Mouse (Mus musculus) retina, embryonic 14.5 days (tissue): ENCODE results near the gene Pbx4.

Source experiments
- DNase-seq: peaks from one replicate; pipeline ENCODE4 v3.0.0-alpha.2; 2015; ENCODE audit warnings: low spot score

The Pbx4 gene

DNA sequence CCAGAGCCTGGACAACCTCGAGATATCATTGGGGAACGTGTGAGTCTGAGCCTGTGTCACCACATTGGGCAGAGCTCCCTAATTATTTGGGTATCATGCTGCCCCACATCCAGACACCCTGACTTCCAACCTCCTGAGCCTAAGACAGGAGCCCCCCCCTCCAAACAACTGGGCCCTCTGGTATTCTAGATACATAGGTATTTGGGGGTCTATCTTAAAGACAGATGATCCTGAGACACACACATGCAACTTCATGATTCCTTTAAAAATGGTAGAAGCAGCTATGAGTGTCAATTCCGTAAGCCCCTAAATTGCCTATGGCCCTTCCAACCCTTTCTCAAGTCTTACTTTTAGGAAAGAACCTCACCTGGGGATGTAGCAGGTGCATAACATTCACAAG, 22.5 kb upstream of the Pbx4 start:
- no peak for DNase-seq

DNA sequence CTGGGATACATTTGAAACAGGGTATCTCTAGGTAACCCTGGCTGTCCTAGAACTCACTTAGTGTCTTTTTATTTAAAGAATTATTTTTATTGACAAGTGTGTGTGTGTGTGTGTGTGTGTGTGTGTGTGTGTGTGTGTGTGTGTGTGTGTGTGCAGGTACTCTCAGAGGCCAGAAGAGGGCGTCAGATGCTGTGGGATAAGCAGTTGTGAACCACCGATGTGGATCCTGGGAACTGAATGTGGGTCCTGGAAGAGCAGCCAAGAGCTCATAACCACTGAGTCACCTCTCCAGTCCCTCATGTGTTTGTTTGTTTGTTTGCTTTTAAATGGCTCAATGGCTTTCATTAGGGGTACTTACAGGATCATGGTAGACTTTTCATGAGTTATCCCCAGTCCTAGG, 17.4 kb upstream of the Pbx4 start:
- no peak for DNase-seq

DNA sequence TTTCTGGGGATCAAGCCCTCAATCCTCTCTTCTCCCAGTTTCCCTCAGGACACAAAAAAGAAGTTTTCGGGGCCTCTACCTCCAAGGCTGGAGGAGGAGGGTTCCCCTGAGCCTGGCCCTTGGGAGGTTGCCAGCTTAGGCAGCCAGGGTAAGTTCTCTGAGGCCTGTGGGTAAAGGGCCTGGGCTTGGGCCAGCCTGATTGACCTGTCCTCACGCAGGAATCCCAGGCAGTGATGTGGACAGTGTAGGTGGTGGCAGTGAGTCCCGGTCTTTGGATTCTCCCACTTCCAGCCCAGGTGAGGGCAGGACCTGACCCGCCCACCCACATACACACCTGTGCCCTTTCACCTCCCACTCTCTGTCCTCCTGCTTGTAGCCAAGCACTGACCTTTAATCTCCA, 16.9 kb upstream of the Pbx4 start:
- DNase-seq, result no peak

DNA sequence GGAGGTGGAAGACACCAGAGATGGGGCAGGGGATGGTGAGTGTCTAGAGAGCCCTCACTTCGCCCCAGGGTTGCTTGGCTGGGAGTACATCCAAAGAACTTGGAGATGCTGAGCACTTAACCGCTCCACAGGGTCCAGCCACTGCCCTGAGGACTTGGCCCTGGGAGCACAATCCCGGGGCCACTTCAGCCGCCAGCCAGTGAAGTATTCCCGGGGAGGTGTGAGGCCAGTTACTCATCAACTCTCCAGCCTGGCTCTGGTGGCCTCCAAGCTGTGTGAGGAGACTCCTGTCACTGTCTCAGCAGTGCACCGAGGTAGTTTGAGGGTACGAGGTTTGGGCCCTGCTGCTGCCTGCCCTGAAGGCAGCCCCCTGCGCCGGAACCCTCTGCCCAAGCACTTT, 11.8 kb upstream of the Pbx4 start:
- no peak for DNase-seq

DNA sequence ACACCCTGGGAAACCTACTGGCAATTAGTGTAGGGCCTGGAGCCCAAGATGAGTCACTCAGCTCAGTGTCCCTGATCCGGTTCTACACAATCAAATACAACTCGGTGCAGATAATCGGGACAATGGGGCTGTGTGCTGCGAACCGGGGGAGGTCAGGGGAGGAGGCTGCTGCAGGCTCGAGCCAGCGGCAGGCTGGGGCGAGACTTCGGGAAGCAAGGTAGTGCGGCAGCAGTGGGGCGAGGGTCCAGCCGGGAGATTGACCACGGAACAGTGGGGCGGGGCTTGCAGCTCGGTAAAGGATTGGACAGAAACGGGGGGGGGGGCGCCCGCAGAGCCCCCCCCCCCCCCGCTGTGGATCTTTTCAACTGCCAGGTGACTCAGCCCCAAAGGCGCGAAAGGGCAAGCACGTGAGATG, 10.3 kb upstream of the Pbx4 start:
- peak; percentile 71 for DNase-seq

DNA sequence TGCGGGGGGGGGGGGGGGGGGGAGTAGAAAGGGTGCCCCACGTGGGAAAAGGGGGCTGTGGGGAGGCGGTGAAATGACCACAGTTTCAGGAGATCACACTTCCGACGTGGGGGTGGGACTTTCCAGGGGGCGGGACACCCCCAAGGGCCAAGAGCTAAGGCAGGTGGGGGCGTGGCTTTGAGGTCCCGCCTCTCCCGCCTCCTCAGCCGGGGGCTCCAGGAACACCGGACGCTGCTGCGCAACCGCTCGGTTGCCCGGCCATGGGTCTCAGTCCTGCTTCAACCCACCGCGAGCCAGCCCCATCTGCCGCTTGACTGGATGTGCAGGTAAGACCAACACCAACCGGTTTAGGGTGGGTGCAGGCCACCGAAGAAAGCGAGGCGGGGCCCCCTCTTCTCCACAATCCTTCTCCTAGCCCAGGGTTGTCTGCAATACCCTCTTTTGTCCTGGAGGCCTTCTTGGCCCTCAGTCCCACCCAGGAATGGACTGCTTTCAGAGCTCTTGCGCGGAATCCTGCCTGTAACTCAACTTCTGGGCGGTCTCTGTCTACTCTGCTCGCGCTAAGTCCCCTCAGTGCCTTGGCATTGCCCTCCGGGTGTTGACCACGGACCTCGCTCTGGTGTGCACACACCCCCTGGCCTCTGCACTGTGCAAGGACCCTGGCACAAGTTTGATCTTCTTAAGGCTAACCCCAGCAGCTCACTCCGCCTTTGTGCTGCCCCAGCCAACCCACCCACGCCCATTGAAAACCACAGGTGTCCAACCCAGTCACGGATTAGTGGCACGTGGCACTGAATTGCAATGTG, 9.7 kb upstream of the Pbx4 start, which contains the start of gene Lpar2:
TSS of gene Lpar2 (plus strand) at position 44 of the 806 bp plus-strand sequence.
- DNase-seq, result peak; percentile 64

DNA sequence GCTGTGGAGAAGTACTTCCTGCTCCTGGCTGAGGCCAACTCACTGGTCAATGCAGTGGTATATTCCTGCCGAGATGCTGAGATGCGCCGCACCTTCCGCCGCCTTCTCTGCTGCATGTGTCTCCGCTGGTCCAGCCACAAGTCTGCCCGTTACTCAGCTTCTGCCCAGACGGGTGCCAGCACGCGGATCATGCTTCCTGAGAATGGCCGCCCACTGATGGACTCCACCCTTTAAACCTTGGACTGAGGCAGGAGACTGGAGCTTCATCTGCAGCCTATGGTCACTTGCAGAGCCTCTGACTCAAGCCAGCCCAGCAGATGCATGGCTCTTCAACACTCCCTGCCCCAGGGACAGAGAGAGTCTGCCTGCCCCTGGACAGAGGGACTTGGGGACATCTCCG, 5.9 kb upstream of the Pbx4 start:
- no peak for DNase-seq

DNA sequence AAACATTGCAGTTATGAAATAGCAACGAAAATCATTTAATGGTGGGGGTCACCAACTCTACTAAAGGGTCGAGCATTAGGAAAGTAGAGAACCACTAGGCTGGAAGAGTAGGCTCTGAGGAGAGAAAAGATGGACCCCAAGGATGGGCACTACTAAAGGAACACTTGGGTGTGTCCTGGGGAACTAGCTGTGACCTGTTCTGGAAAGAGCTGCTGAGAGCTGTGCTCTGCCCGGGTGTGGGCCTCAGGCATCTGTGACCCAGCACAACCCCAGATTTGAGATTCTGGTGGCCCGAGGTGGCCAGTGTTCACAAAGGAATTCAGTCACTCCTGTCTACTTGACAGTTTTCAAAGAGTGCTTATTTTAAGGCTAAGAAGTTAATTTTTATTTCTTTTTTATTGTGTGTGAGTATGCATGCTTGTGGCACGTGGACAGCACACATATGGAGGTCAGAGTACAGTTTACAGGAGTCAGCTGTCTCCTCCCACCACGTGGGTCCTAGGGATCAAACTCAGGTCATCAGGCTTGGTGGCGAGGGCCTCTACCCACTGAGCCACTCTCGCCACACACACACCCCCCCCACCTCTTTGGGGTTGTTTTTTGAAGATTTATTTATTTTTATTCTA, 4.9 kb downstream of the Pbx4 start:
- no peak for DNase-seq

DNA sequence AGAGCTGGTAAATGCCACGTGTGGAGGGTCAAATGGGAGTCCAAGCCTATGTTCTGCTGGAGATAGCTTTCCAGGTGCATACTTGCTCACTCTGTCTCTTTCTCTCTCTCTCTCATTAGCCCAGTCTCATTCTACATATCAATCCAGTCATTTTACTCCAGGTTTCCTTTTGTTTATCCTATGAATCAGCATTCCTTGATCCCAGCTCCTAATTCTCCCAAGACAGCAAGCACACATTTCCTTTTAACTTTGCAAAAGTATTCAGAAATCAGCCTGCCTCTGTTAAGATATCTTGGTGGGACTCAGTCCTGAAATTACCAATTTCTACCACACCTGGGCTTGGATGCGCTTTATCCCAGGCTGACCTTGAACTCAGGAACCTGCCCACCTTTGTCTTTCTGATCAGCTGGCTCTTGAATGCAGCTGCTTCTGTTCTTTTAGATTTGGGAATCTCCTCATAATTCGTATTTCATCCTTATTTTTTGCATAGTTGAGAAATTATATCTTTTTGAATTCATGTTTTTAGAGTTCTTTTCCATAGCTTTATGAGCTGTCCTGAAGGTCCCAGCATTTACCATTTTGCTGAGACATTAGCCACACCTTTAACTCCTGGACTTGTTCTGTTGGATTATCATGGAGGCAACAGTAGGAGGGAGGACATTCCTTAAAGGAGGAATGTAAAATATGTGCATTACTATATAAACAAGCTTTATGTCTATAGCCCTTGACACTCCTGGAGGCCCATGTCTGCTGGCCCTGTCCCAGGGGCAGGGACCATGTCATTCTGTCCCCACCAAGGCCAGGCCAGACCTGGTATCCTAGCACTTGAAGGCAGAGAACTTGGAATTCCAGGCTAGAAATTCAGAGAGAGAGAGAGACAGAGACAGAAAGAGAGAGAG, 15.1 kb downstream of the Pbx4 start:
- no peak for DNase-seq

DNA sequence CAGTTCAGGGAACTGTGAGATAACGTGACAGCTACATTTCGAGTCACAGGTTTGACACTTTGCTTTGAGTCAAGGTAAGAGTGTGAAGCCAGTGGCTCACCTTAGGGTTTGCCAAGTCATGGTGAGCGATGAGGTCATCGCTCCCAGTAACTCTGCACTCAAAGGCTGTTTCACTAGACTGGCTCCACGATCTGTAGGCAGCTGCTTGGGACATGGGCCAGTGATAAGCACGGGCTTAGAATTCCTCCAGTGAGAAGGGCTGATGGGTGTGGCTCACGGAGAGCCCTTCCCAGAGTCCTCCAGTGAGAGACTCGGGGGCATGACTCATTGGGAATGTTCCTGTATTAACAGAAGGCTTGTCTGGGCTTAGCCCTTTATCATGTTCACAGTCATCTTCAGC, 16.7 kb downstream of the Pbx4 start:
- no peak for DNase-seq

DNA sequence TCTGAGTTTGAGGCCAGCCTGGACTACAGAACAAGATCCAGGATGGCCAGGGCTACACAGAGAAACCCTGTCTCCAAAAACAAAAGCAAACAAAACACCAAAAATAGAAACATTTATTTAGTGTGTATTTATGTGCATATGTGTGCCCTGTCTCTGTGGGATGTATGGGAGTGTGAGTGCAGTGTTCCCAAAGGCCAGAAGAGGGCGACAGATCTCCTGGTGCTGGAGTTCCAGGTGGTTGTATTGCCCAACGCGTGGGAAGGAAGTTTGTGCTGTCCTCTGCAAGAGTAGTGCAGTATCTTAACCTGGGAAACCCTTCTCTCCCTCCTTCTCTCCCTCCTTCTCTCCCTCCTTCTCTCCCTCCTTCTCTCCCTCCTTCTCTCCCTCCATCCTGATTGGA, 17.6 kb downstream of the Pbx4 start:
- no peak for DNase-seq

DNA sequence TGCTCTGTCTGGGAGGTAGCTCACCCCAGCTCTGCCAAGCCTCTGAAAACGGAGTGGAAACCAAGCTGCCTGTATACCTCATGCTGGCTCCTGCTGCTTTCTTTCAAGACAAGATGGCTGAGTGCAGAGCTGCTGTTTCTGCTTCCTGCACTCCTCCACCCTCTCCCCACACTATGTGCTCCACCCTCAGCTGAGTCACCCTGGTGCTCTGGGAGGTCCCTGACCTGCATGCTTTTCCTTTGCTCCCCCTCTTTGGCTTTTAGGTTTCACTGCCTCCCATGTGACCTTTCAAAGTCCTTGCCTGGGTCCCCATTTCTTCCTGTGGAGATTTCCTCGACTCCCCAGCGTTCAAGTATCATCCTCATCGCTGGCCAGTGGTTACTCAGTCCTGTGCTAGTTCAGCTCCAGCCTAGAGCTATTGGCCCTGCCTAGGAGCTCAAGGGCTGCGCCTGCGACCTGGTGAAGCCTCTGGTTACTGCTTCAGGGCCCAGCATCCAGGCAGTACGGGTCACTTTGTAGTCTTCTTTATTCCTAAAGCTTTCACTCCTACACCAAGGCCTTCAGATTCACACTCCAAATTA, 18.7 kb downstream of the Pbx4 start:
- DNase-seq, result no peak

DNA sequence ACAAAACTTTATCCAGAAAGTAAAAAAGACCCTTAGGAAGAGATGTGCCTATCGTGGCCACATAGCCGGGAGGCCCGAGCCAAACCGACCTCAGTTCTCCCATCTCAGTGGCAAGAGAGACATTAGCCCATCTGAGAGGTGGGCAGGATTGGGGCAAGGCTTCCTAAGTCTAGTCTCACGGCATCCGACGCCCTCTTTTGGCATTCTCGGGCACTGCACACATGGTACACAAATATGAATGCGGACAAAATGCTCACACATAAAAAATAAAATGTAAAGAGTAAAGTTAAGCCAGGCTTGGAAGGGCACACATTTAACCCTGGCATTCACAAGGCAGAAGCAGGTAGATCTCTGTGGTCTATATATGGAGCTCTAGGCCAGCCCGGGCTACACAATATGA, 21.6 kb downstream of the Pbx4 start:
- no peak for DNase-seq

DNA sequence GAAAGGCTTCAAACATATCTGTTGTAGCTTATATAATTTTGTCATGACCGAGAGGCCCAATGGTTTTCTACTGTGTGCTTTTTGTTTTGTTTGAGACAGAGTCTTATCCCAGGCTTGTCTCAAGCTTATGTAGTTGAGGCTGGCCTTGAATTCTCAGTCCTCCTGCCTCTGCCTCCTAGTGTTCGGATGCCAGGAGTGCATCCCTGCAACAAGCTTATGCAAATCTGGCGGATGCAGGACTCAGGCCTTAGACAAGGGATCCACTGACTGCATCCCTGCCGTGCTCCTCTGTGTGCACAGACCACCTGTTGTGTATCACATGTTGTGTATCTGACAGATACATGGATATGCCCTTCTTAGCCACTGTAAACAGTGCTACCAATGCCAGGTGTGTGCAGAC, 28.5 kb downstream of the Pbx4 start:
- no peak for DNase-seq

DNA sequence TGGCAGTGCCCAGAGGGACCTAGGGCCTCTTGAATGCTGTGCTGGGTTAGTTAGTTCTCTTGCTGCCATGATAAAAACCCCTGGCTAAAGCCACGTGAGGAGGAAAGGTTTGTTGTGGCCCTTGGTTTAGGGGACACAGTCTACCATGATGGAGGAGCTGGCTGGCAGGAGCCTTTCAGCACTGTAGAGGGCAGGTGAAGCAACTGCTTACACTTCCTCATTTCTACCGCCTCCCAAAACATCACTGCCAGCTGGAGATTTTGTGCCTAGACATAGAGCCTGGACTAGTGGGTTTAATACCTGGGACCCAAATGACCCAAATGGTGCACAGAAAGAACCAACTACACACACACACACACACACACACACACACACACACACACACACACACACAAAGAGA, 29.0 kb downstream of the Pbx4 start:
- no peak for DNase-seq

DNA sequence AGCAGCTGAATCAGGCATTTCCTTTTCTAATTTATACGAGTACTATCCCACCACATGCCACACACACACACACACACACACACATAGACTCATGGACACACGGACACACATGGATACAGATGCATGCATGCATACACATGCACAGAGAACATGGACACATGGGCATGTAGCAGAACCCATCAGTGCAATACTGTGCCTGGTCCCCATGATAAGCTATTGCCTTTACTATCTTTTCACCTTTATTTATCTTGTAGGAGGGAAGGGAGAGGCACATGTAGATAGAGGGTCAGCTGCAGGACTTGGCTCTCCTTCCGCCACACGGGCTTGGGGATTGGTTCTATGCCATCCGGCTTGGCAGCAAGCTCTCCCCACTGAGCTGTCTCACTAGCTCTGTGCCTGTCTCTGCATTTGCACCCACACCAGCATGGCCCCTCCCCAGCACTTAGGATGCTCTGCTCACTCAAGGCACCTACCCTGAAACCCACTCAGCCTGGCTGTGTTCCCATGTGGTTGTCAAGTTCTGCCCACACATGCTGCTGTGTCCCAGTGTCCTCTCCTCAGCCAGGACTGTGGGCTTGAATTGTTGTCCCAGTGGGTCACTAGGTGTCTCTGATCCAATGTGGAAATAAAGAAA, 31.2 kb downstream of the Pbx4 start:
- DNase-seq, result no peak

DNA sequence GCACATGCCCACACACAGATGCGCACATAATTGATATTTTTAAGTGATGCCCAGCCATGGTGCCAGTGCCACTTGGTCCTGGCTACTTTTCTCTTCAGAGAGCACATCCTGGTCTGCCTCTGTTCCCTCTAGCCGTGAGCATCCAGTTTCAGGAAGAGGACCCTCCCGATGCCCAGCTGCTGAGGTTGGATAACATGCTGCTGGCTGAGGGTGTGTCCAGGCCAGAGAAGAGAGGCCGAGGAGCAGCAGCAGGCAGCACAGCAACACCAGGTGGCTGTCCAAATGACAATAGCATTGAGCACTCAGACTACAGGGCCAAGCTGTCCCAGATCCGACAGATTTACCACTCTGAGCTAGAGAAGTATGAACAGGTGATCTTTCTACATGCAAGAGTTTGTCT, 31.9 kb downstream of the Pbx4 start:
- no peak for DNase-seq

DNA sequence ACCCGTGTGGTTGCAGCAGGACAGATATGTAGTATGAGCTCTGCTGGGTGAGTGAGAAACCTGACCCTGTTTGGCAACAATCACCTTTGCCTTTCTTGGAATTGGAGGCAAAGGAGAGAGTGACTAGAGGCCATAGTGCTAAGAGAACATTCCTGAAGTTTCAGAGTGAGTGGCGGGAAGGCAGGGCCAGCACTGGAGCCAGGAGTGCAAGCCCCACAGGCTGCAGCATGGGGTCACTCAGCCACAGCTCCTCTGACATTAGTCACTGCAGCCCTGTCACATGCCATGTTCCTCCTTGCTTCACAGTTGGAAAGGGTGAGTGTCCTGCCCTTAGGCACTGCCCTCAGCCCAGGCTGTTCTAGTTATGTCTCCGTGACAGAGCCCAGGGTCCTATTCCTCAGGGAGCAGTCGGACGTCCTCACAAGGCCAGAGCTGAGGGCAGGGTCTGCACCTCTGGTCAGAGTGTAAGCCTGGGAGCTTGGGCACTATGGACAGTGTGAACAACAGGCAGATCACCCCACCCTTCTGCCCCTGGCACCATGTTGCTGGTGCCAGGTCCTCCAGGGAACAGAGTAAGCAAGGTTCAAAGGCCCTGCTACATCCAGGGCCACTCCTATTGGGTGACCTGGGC, 35.5 kb downstream of the Pbx4 start:
- no peak for DNase-seq

DNA sequence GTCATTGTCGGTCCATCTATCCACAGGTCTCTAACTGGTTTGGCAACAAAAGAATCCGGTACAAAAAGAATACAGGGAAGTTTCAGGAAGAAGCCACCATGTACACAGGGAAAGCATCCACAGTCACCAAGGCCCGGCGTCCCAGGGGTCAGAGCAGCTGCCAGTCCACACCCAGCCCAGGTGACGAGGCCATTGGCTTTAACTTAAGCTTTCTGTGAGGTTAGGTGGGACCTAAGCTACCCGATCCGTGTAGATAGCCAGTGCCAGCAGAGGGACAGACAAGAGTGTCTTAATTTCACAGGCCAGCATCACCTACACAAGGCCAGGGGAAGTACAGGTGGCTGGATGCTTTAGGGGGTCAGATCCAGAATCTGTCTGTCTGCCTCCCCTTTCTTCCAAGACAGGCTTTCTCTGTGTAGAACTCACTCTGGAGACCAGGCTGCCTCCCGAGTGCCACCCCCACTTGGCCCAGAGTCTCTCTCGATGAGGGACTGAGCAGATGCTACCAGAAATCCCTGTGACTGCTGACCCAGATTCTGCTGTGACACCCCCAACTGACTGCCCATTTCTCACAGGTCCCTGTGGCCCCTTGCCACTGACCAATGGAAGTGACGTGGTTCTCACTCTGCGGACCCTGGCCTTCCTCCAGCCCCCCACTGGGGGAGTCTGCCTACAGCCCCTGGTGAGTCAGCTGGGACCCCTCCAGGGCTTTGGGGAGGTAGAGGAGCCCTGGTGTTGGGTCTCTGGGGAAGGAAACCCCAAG, 37.9 kb downstream of the Pbx4 start:
- DNase-seq, result no peak

DNA sequence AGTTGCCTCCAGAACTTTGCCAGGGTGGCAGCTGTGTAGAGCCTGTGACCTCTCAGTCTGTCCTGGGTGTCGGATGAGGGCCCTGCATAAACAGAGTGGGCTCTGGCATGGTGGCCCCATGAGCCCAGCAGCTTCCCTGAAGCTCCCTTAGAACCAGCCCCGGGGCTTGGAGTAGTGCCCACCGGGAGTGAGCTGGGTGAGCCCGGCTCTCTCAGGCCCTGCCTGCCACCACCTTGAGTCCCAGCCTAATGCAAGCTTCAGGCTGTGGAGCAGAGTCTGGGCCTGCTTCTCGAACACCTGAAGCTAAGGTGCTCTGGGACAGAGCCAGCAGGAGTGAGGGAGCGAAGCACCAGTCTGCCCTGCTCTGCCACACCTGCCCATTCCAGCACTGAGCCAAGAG, 38.6 kb downstream of the Pbx4 start:
- no peak for DNase-seq

DNA sequence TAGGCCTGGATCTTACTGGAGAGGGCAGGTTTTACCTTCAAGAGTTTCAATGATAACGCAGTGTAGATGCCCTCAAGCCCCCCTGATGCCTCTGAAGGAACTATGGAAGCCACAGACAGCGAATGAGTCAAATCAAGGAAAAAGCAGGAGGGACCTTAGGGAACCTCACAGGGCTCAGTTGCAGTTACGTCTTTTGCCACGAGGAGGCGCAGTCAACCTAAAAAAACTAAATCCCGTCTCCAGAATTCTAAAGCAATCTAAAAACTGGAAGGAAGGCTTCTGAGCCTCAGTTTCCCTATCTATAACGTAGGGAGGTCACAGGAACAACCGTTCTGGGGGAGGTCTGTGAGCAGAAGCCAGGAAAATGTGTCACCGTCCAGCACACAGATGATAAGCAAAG, 41.9 kb downstream of the Pbx4 start:
- DNase-seq, result peak; percentile 84
